Mouse (Mus musculus) neural tube, embryonic 13.5 days (tissue): Measurements from ENCODE around the gene Cabp1. TPM values are rescaled to one million over a fixed set of nuclear protein-coding genes. Genes with fewer than 3 reads are reported as not detected.

Experiments used
- ATAC-seq: fragments of 200-750 bp; cut with Nextera tagmentation; 2 replicates; pipeline ENCODE4 v1.8.0; 2017; ENCODE audit warnings: low read depth, mild to moderate bottlenecking, moderate TSS enrichment, moderate library complexity
- H3K27ac ChIP-seq: fragments of 300-500 bp; sonication (generic); replicated peaks from 2 replicates; pipeline ENCODE4 v1.5.1; 2015; ENCODE audit warnings: moderate library complexity, mild to moderate bottlenecking, inconsistent platforms
- H3K27me3 ChIP-seq: fragments of 300-500 bp; sonication (generic); 2 replicates; pipeline ENCODE4 v1.6.1; 2015; ENCODE audit warnings: mild to moderate bottlenecking, inconsistent platforms
- H3K36me3 ChIP-seq: fragments of 300-500 bp; sonication (generic); 2 replicates; pipeline ENCODE4 v1.6.1; 2015; ENCODE audit warnings: mild to moderate bottlenecking, inconsistent platforms
- H3K4me1 ChIP-seq: fragments of 300-500 bp; sonication (generic); replicated peaks from 2 replicates; pipeline ENCODE4 v1.6.1; 2015; ENCODE audit warnings: inconsistent platforms
- H3K4me2 ChIP-seq: fragments of 300-500 bp; sonication (generic); 2 replicates; pipeline ENCODE4 v1.6.1; 2015; ENCODE audit warnings: inconsistent platforms, mild to moderate bottlenecking, moderate library complexity
- H3K4me3 ChIP-seq: fragments of 300-500 bp; sonication (generic); 2 replicates; pipeline ENCODE4 v1.5.1; 2015; ENCODE audit warnings: mild to moderate bottlenecking, inconsistent platforms
- H3K9ac ChIP-seq: fragments of 300-500 bp; sonication (generic); 2 replicates; pipeline ENCODE4 v1.6.1; 2015; ENCODE audit warnings: moderate library complexity, mild to moderate bottlenecking, inconsistent platforms
- H3K9me3 ChIP-seq: fragments of 300-500 bp; sonication (generic); 2 replicates; pipeline ENCODE4 v1.6.1; 2016; ENCODE audit warnings: inconsistent platforms
- WGBS: fragments of 180-500 bp; shearing (Covaris S2); methylation state at CpG from one replicate; pipeline ENCODE4 v1.1.7; 2015; 5-methylcytosine and 5-hydroxymethylcytosine counted together
- polyA plus RNA-seq: library from polyadenylated mRNA; unstranded; fragments of >200 nt; fragmentation: Nextera tagmentation; extraction: Ambion mirVana; gene quantifications from 2 replicates; pipeline ENCODE4 v1.2.1, GENCODE M21; 2015

The Cabp1 gene
- polyA plus RNA-seq, 1 experiment from 2014 or later, result 27.7 TPM

DNA sequence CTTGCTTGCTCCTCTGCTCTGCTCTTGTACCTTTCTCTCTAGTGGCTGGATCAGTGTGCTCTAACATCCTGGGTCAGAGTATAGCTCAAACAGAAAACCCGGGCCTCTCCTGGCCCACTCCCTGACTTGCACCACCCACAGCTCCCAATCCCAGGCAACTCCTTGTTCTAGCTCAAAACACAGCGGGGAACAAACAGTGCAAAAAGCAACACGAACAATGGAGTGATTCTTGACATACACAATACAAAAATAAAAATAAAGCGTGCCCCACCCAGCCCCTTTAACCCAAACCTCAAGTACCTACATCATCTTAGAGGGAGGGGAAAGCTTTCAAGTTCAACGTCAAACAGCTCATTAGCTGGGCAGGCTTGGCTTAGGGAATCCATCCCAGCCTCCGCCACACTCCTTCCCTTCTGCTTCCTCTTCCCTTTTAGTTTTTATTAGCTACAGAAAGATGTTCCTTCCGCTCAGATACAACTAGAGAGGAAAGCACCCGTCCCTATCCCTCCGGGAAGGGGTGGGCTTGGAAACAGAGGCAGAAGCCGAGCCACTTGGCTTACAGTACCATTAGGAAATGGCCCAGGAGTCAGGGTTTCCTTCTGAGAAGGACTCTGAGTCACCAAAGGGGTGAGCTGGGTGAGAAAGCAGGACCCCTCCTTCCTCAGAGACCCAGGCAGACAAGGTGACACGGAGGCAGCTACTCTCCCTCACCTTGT lies 48.8 kb downstream of the Cabp1 start:
- Histone ChIP-seq H3K4me3 (no peak overlapping the region), H3K4me2 (no peak overlapping the region), H3K36me3 (peaks cover 72% of the 10 kb centered on the region), H3K9ac (no peak overlapping the region), H3K9me3 (no peaks in the 10 kb centered on the region; the same call in 1 of the 2 replicates), H3K27me3 (no peaks in the 10 kb centered on the region), H3K4me1 (no peaks in the 10 kb centered on the region), H3K27ac (no peak overlapping the region)
- 78% methylated on average over 11 of the region's 11 CpGs for WGBS
- no peak for ATAC-seq

DNA sequence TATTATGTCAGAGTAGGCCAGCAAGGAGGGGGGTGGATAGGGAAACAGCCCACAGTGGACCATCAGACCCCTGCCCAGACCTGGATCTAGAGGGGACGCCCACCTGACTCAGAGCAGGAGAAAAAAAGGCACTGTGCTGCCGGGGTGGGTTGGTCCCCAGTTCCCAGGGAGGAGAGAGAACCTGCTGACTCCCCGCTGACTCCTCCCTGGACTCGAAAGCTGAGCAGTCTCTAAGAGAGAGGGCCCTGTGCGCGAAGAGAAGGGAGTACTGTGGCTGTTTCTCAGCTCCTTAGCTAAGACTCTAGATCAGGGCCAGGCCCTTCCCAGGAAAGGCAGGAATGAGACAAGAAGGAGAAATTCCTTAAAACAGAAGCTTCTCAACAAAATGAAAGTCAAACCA lies 49.7 kb downstream of the Cabp1 start:
- H3K9ac ChIP-seq, result no peak overlapping the region
- no peak overlapping the region for H3K4me2 ChIP-seq
- 79% methylated on average over 6 of the region's 6 CpGs for WGBS
- no peak overlapping the region for H3K27ac ChIP-seq
- ATAC-seq, result no peak
- no peaks in the 10 kb centered on the region for H3K4me1 ChIP-seq
- H3K9me3 ChIP-seq, result no peaks in the 10 kb centered on the region; the same call in 1 of the 2 replicates
- H3K4me3 ChIP-seq, result no peak overlapping the region
- peaks cover 62% of the 10 kb centered on the region for H3K36me3 ChIP-seq
- no peaks in the 10 kb centered on the region for H3K27me3 ChIP-seq

DNA sequence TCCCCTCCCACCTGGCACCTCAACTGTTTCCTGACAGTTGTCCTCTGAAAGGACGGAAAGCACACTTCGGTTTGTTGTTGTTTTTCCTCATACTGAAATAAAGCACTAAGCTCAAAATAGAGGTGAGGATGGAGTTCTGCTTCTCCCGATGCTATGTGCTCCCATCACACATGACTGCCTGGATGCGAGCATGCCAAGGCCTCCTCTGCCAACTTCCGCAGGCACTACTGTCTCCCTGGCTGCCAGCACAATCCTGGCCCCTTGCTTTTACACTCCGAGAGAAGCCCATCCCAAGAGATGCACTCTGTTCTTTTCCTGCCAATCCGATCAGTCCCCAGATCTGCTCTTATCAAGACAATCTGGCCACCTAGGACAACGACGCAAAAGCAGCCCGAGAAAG lies 50.6 kb downstream of the Cabp1 start:
- 85% methylated on average over 10 of the region's 10 CpGs for WGBS
- Histone ChIP-seq H3K4me1 (no peaks in the 10 kb centered on the region), H3K4me3 (no peak overlapping the region), H3K9me3 (no peaks in the 10 kb centered on the region), H3K36me3 (peaks cover 54% of the 10 kb centered on the region), H3K9ac (no peak overlapping the region; the same call in 1 of the 2 replicates), H3K27ac (no peak overlapping the region), H3K4me2 (no peak overlapping the region), H3K27me3 (no peaks in the 10 kb centered on the region)
- no peak for ATAC-seq

DNA sequence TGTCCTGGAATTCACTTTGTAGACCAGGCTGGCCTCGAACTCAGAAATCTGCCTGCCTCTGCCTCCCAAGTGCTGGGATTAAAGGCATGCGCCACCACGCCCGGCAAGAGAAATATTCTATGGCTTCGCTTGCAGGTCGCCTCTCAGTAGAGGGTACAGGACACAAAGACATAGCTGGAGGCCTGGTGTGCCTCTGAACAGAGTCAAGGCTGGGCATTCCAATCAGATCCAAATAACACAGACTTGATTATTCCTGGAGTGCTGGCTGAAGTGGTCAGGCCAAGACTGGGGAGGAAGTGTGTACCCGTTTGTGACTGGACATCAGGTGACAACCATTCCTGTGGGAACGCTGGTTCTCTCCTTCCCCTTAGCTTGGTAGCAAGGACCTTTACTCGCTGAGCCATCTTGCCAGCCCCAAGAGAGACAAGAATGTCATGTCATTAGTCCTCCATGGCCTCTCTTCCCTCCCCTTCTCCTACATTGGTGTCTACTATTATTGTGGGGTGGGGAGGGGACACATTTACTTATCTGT lies 51.9 kb downstream of the Cabp1 start:
- H3K4me3 ChIP-seq, result no peak overlapping the region
- peaks cover 41% of the 10 kb centered on the region for H3K36me3 ChIP-seq
- ATAC-seq, result no peak
- 86% methylated on average over 9 of the region's 9 CpGs for WGBS
- no peaks in the 10 kb centered on the region for H3K4me1 ChIP-seq
- no peak overlapping the region for H3K4me2 ChIP-seq
- no peaks in the 10 kb centered on the region for H3K9me3 ChIP-seq
- H3K9ac ChIP-seq, result no peak overlapping the region
- no peaks in the 10 kb centered on the region for H3K27me3 ChIP-seq
- no peak overlapping the region for H3K27ac ChIP-seq

DNA sequence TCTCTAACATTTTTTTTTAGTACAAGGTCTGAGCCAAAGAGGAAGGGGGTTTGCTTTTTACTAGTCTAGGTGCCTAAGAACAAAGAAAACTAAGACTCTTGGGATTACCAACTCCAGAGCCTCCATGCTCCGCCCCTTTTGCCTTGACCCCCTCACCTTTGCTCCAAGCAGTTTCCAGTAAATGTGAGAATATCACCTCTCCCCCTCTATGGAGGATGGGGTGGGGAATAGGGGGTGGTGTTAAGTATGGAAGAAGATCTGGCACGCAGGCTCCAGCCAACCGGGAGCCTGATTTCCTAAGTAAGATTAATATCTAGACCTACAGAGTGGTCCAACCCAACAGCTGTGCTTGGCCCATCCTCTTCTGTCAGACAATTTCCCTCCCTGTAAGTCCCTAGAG lies 53.5 kb downstream of the Cabp1 start:
- 77% methylated on average over 3 of the region's 3 CpGs for WGBS
- no peak for ATAC-seq
- Histone ChIP-seq H3K9me3 (no peaks in the 10 kb centered on the region), H3K4me1 (no peaks in the 10 kb centered on the region), H3K4me3 (no peak overlapping the region), H3K27me3 (no peaks in the 10 kb centered on the region), H3K27ac (no peak overlapping the region), H3K9ac (no peak overlapping the region), H3K36me3 (peaks cover 26% of the 10 kb centered on the region), H3K4me2 (no peak overlapping the region)

DNA sequence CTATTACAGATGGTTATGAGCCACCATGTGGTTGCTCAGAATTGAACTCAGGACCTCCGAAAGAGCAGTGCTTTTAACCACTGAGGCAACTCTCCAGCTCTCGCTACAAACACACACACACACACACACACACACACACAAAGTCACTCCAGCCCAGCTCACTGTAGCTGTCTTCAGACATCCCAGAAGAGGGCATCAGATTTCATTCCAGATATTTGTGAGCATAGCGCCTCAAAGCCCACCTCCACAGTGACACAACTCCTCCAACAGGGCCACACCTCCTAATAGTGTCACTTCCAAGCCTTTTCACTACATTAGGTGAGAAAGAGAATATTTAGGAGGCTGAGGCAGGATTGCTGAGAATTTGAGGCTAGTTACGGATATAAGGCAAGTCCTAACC lies 55.1 kb downstream of the Cabp1 start:
- Histone ChIP-seq H3K4me1 (peaks cover 2% of the 10 kb centered on the region), H3K9ac (no peak overlapping the region), H3K4me3 (no peak overlapping the region), H3K4me2 (no peak overlapping the region), H3K27ac (no peak overlapping the region), H3K27me3 (no peaks in the 10 kb centered on the region), H3K36me3 (peaks cover 11% of the 10 kb centered on the region; the same call in 1 of the 2 replicates), H3K9me3 (no peaks in the 10 kb centered on the region)
- WGBS, result 66% methylated on average over 4 of the region's 4 CpGs
- ATAC-seq, result no peak

DNA sequence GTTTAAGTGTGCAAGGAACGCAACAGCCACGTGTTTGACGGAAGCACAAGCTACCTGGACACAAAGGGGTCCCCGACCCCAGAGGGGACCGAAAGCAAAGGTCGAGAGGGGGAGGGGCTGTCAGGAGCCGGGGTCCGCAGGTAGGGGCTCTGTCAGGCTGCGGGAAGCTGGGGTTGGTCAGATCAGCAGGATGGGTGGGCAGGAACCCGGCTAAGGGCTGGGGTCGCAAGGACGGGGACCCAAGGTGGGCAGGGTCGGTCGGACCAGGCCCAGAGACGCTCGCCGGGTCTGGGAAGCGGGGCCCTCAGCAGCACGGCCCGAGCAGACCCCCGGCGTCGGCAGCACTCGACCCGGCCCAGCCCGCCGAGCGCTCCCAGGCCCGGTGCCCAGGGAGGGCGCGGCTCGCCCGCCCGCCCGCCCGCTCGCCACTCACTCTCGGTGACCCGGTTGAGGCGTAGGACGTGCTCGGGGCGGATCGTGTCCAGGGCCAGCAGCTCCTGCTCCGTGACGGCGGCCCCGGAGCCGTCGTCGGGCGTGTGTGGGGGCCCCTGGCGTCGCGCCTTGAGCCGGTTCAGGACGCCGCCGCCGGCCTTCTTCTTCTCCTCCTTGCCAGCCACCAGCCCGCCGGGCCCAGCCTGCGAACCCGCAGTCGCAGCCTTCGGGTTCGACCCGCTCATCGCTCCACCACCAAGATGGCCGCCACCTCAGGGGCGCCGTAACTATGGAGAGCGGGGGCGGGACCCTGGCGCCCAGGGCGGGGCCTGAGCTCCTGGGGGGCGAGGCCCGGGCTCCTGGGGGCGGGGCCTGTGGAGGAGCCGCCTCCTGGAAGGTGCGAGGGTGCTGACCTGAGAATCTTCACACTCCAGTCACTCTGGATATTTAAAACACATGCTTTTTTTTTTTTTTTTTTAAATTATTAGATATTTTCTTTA lies 59.7 kb downstream of the Cabp1 start, which contains the start of gene Unc119b:
TSS of gene Unc119b (minus strand) at position 742 of the 932 bp plus-strand sequence.
- Histone ChIP-seq H3K36me3 (peaks cover 9% of the 10 kb centered on the region), H3K4me3 (peak within 1 kb of the TSS; percentile 88), H3K9ac (peak within 1 kb of the TSS; percentile 94), H3K27me3 (no peaks in the 10 kb centered on the region), H3K9me3 (no peaks in the 10 kb centered on the region), H3K27ac (peak within 1 kb of the TSS; percentile 59; the same call in 1 of the 2 replicates), H3K4me1 (peaks cover 23% of the 10 kb centered on the region), H3K4me2 (peak within 1 kb of the TSS; percentile 89)
- ATAC-seq, result peak; percentile 94
- under 1% methylated on average over 67 of the region's 81 CpGs for WGBS

DNA sequence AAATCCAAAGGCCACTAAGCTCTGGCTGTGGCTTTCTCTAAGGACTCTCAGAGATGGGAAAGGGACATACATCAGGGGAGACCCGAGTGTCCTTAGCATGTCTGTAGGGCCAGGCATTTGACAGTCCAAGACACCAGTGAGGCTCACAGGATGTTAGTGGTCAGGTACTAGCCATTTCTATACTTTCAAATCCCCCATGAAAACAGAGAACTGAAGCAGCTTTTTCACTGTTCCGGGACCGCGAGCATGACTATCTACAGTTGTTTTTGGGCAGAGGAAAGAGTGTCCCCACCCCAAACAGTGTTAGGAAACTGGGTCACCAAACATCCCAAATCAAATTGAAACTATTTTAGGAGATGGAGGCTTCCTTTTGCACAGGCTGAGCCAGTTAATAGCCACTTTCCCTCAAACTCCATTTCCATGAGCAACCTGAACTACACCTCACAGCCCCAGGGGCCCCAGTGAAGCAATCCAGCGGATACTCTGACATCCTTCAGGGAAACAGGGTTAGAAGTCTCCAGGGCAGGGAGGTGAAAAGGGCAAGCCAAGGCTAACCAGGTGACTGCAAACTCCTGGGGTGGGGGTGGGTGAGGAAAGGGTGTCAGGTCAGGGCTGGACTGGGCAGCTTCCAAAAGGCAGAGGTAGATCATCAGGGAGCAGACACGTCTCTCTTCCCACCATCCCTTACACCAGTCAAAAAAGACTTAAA lies 60.7 kb downstream of the Cabp1 start:
- ATAC-seq, result no peak
- H3K9me3 ChIP-seq, result no peaks in the 10 kb centered on the region
- peak overlapping the region; percentile 94 for H3K9ac ChIP-seq
- peak overlapping the region; percentile 89 for H3K4me2 ChIP-seq
- peaks cover 19% of the 10 kb centered on the region for H3K36me3 ChIP-seq
- H3K4me1 ChIP-seq, result peaks cover 23% of the 10 kb centered on the region
- 57% methylated on average over 6 of the region's 6 CpGs for WGBS
- H3K27me3 ChIP-seq, result no peaks in the 10 kb centered on the region
- peak overlapping the region; percentile 88 for H3K4me3 ChIP-seq
- H3K27ac ChIP-seq, result no peak overlapping the region

DNA sequence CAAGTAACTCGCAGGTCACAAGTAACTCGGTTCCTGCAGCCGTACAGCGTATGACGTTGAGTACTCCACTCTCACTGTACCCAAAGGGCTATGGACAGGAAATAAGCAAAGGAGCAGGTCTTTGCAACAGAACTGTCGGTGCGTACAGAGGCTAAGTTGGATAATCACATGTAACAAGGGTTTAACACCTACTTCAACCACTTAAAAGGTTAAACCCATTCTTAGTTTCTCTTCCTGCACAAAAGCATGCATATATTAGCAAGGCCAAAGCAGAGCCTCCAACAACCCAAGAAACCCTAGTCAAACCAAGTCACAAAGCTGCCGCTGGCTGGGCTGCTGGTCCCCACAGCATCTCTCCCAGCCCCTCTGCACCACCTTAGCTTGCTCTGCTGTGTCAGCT lies 61.7 kb downstream of the Cabp1 start:
- WGBS, result 92% methylated on average over 8 of the region's 8 CpGs
- H3K27ac ChIP-seq, result no peak overlapping the region
- H3K27me3 ChIP-seq, result no peaks in the 10 kb centered on the region
- peak overlapping the region; percentile 94 for H3K9ac ChIP-seq
- 0 out of 2 replicates have a peak overlapping the region, but pooled peaks have one; percentile 88 for H3K4me3 ChIP-seq
- H3K9me3 ChIP-seq, result no peaks in the 10 kb centered on the region
- peaks cover 30% of the 10 kb centered on the region for H3K36me3 ChIP-seq
- ATAC-seq, result no peak
- peaks cover 23% of the 10 kb centered on the region for H3K4me1 ChIP-seq
- peak overlapping the region; percentile 89 for H3K4me2 ChIP-seq

DNA sequence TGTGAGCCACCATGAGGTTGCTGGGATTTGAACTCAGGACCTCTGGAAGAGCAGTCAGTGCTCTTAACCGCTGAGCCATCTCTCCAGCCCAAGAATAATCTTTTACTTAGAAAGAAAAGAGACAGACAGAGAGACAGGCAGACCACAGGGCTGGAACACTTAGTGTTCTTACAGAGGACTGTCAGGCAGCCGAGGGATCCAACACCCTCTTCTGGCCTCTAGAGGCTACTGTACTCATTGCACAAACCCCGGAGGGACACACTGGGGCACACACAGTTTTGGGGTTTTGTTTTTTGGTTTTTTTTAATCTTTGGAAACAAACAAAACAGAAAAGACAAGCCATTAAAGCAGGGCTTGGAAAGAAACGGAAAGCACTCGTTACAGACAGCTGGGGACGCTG lies 64.9 kb downstream of the Cabp1 start:
- ATAC-seq, result no peak
- no peak overlapping the region for H3K9ac ChIP-seq
- H3K36me3 ChIP-seq, result peaks cover 55% of the 10 kb centered on the region
- H3K27ac ChIP-seq, result no peak overlapping the region
- peaks cover 33% of the 10 kb centered on the region for H3K4me1 ChIP-seq
- H3K9me3 ChIP-seq, result no peaks in the 10 kb centered on the region
- no peaks in the 10 kb centered on the region for H3K27me3 ChIP-seq
- no peak overlapping the region for H3K4me3 ChIP-seq
- WGBS, result 88% methylated on average over 6 of the region's 6 CpGs
- H3K4me2 ChIP-seq, result no peak overlapping the region

DNA sequence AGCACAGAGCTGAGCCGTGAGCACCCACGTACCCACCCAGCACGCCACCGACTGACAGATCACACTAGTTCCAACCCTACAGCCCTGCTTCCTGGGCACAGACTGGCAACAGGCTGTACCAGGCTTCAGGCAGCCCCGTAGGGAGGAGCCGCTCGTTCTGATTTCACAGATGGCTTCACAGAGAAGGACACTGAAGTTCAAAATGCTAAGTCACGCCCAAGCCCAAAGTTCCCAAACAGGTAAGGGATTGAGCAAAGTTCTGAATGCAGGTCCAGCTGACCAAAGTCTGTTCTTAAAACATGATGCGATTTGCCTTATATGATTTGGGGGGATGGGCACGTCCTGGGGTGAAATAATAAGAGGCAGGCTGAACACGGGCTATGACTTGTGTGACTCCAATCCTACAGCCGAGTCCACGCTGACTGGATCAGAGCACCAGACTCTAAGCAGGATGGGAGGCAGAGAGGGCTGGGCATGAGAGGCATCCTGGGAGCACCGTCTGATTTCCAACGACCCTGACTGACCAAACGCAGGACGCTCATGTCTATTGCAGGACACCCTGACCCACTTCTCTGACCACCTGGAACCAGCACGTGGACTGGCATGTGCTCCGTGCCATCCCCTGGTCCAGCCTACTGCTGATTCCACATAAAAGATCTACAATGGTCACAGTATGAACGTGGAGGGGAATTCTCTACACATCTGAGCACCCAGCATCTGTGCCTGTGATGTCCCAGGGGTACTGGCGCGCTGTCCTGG lies 66.6 kb downstream of the Cabp1 start:
- H3K9me3 ChIP-seq, result no peaks in the 10 kb centered on the region
- no peaks in the 10 kb centered on the region for H3K27me3 ChIP-seq
- 93% methylated on average over 22 of the region's 22 CpGs for WGBS
- ATAC-seq, result no peak
- H3K9ac ChIP-seq, result no peak overlapping the region
- H3K36me3 ChIP-seq, result peaks cover 69% of the 10 kb centered on the region
- H3K4me3 ChIP-seq, result no peak overlapping the region
- H3K27ac ChIP-seq, result no peak overlapping the region
- peaks cover 16% of the 10 kb centered on the region for H3K4me1 ChIP-seq
- H3K4me2 ChIP-seq, result no peak overlapping the region
